12 mouse cellular contexts compared by ENCODE assay signal in genomic region chr3:9942631-9943030, GRCm38 (mm10).
"Had no signal": no experiment of that assay in that cellular context is flagged by ENCODE, and none has a peak within 500 bp of the region (broad histone marks: within the 10 kb centered on the region; RNA-seq: fewer than 3 reads in every experiment).

No protein-coding gene starts in this region.

- H3K4me3 ChIP-seq: limb, embryonic 13.5 days; stomach, embryonic 15.5 days had no signal

- DNase-seq: kidney, adult 8-10 months; kidney, postnatal 25 days; left cerebral cortex, postnatal 4 days; lung, adult 18-20 months; right cerebral cortex, postnatal 14 days; thymus, postnatal 4 days had no signal

- H3K4me1 ChIP-seq: stomach, embryonic 15.5 days had no signal

- H3K4me2 ChIP-seq: limb, embryonic 13.5 days; midbrain, embryonic 11.5 days; stomach, embryonic 15.5 days had no signal

- ATAC-seq: intestine, postnatal 0 days; midbrain, embryonic 16.5 days had no signal

- H3K36me3 ChIP-seq: limb, embryonic 13.5 days; stomach, embryonic 15.5 days had no signal

- H3K27me3 ChIP-seq: stomach, embryonic 15.5 days had no signal

- H3K27ac ChIP-seq: limb, embryonic 13.5 days; liver, embryonic 14.5 days; stomach, embryonic 15.5 days had no signal

- H3K9ac ChIP-seq: limb, embryonic 13.5 days; liver, embryonic 14.5 days; stomach, embryonic 15.5 days had no signal

- H3K9me3 ChIP-seq: limb, embryonic 13.5 days; stomach, embryonic 15.5 days had no signal
